Comparison of ENCODE assay signal across 8 mouse cellular contexts in the genomic region with DNA sequence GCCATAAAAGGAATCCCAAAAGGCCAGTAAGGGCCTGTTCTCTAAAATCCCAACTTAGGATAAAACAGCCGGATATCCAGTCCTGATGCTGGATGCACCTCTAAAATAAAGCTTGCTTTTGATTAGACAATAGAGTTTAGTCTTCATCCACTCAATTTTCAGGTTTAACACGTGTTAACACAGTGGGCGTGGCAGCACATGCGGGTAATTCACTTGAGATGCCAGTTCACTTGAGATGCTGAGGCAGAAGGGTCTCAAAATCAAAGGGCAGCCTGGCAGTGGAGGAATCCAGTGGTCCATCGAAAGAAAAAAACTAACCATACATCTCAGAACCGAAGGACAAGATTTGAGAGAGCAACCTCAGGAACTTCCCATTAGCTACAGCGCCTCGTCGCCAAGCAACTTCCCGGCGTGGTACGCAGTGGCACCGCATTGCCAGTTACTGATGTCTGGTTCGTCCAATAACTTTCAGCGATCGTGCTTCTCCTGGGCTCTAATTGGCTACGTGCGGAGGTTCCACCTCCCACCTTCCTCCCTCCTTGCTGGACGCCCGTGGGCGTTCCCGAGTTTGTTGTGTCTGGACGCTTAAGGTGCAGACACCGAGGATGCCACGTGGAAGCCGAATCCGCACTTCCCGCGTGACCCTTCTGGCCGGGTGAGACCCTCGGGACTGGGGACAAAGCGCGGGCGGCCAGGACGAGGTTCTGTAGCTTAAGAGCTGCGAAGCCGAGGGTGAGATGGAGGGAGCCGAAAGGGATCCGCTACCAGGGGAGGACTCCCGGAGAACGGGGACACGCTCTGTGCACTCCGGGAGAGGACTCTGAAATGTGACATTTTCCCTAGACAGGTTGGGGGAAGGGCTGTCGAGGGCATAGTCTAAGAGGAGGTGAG. TPM values are rescaled to one million over a fixed set of nuclear protein-coding genes. Genes with fewer than 3 reads are reported as not detected.
DNase-seq lines count a peak whose midpoint lies in the region; ATAC-seq and TF ChIP-seq lines count a peak whose summit lies in the region.

TSS of gene Zbed5 (plus strand) at position 526 of the 891 bp plus-strand sequence.

- peak; percentile 100 for ATAC-seq in embryonic facial prominence, embryonic 14.5 days (ENCODE audit: low read depth)
- peak; percentile 99 for ATAC-seq in limb, embryonic 13.5 days (ENCODE audit: low FRiP score, low read depth)
- peak; percentile 100 for ATAC-seq in midbrain, embryonic 16.5 days

- H3K4me2 ChIP-seq in embryonic facial prominence, embryonic 14.5 days (ENCODE audit: low read depth, low read length), result peak within 1 kb of the TSS; percentile 62
- H3K4me2 ChIP-seq in limb, embryonic 13.5 days (replicated peaks), result peak within 1 kb of the TSS; percentile 85
- peak within 1 kb of the TSS; percentile 74 for H3K4me2 ChIP-seq in midbrain, embryonic 16.5 days (ENCODE audit: low read length)

- WGBS in embryonic facial prominence, embryonic 14.5 days, result 2% methylated on average over 41 of the region's 44 CpGs
- 2% methylated on average over 44 of the region's 44 CpGs for WGBS in heart, adult 2 months
- under 1% methylated on average over 44 of the region's 44 CpGs for WGBS in limb, embryonic 13.5 days
- WGBS in midbrain, embryonic 16.5 days, result 1% methylated on average over 44 of the region's 44 CpGs

- H3K4me3 ChIP-seq in embryonic facial prominence, embryonic 14.5 days (ENCODE audit: low read depth, low read length), result peak within 1 kb of the TSS; percentile 59
- H3K4me3 ChIP-seq in heart, adult 2 months, result peak within 1 kb of the TSS; percentile 69
- peak within 1 kb of the TSS; percentile 73 for H3K4me3 ChIP-seq in limb, embryonic 13.5 days
- H3K4me3 ChIP-seq in midbrain, embryonic 16.5 days (ENCODE audit: low read depth, low read length), result peak within 1 kb of the TSS; percentile 68

- no peak for TF ChIP-seq EP300 in heart, adult 2 months (IDR thresholded peaks at IDR 0.05; ENCODE audit: insufficient read depth, low read depth, low read length)

- no peaks in the 10 kb centered on the region for H3K27me3 ChIP-seq in embryonic facial prominence, embryonic 14.5 days (replicated peaks; ENCODE audit: control insufficient read depth, insufficient read depth, low read length)
- no peaks in the 10 kb centered on the region for H3K27me3 ChIP-seq in heart, adult 2 months (ENCODE audit: control insufficient read depth, insufficient read depth, low read length)
- no peaks in the 10 kb centered on the region for H3K27me3 ChIP-seq in limb, embryonic 13.5 days
- no peaks in the 10 kb centered on the region for H3K27me3 ChIP-seq in midbrain, embryonic 16.5 days (ENCODE audit: control insufficient read depth, insufficient read depth, low read depth, low read length)

- H3K79me2 ChIP-seq in heart, adult 2 months (replicated peaks; ENCODE audit: control insufficient read depth, insufficient read depth, low read length), result no peaks in the 10 kb centered on the region

- H3K9ac ChIP-seq in embryonic facial prominence, embryonic 14.5 days (ENCODE audit: low read depth, low read length), result peak within 1 kb of the TSS; percentile 54
- H3K9ac ChIP-seq in heart, adult 2 months (ENCODE audit: low read depth, low read length), result peak within 1 kb of the TSS; percentile 74
- peak within 1 kb of the TSS; percentile 69 for H3K9ac ChIP-seq in limb, embryonic 13.5 days
- peak within 1 kb of the TSS; percentile 76 for H3K9ac ChIP-seq in midbrain, embryonic 16.5 days (ENCODE audit: low read depth, low read length)

- peaks cover 6% of the 10 kb centered on the region for H3K4me1 ChIP-seq in embryonic facial prominence, embryonic 14.5 days (ENCODE audit: control insufficient read depth, insufficient read depth, low read length)
- H3K4me1 ChIP-seq in heart, adult 2 months (ENCODE audit: control insufficient read depth, insufficient read depth, low read length), result no peaks in the 10 kb centered on the region
- peaks cover 10% of the 10 kb centered on the region; the same call in 1 of the 2 replicates for H3K4me1 ChIP-seq in limb, embryonic 13.5 days
- H3K4me1 ChIP-seq in midbrain, embryonic 16.5 days (ENCODE audit: control insufficient read depth, insufficient read depth, low read length), result peaks cover 11% of the 10 kb centered on the region

- 0 out of 2 replicates have a peak, but pooled peaks cover 1% of the 10 kb centered on the region for H3K36me3 ChIP-seq in embryonic facial prominence, embryonic 14.5 days (ENCODE audit: control insufficient read depth, insufficient read depth, low read length)
- no peaks in the 10 kb centered on the region for H3K36me3 ChIP-seq in heart, adult 2 months (ENCODE audit: control insufficient read depth, insufficient read depth, low read length)
- H3K36me3 ChIP-seq in limb, embryonic 13.5 days, result peaks cover under 1% of the 10 kb centered on the region
- no peaks in the 10 kb centered on the region for H3K36me3 ChIP-seq in midbrain, embryonic 16.5 days (ENCODE audit: control insufficient read depth, insufficient read depth, low read length)

- no peaks in the 10 kb centered on the region for H3K9me3 ChIP-seq in embryonic facial prominence, embryonic 14.5 days (ENCODE audit: control insufficient read depth, low read length)
- H3K9me3 ChIP-seq in limb, embryonic 13.5 days, result 0 out of 2 replicates have a peak, but pooled peaks cover 3% of the 10 kb centered on the region
- H3K9me3 ChIP-seq in midbrain, embryonic 16.5 days (replicated peaks; ENCODE audit: control insufficient read depth, low read length, poor library complexity, severe bottlenecking), result no peaks in the 10 kb centered on the region

- DNase-seq in 3T3-L1 (ENCODE audit: low read depth, low spot score), result peak; percentile 99
- DNase-seq in adrenal gland, postnatal 4 days (ENCODE audit: low spot score in 2 of 2), result peak; percentile 37 to 70
- peak; percentile 97 for DNase-seq in embryonic facial prominence, embryonic 14.5 days (ENCODE audit: low spot score)
- peak; percentile 86 to 91 for DNase-seq in heart, adult 2 months
- peak; percentile 91 to 92 for DNase-seq in kidney, adult 8-10 months
- peak; percentile 58 to 82 for DNase-seq in spleen, postnatal 10 days (ENCODE audit: low spot score in 2 of 2)

- no peak within 1 kb of the TSS for H3K27ac ChIP-seq in embryonic facial prominence, embryonic 14.5 days (replicated peaks; ENCODE audit: low read depth, low read length)
- H3K27ac ChIP-seq in heart, adult 2 months, result no peak within 1 kb of the TSS
- H3K27ac ChIP-seq in limb, embryonic 13.5 days, result no peak within 1 kb of the TSS; the same call in 1 of the 2 replicates
- peak within 1 kb of the TSS; percentile 58; the same call in 1 of the 2 replicates for H3K27ac ChIP-seq in midbrain, embryonic 16.5 days (ENCODE audit: low read length)

- intact Hi-C loops in heart, adult 2 months (cut with DNase I), result no loop called here

- no peak for TF ChIP-seq POLR2A in heart, adult 2 months (IDR thresholded peaks at IDR 0.05; ENCODE audit: insufficient read depth, low read depth, low read length)

- no peak for TF ChIP-seq CTCF in heart, adult 2 months (IDR thresholded peaks at IDR 0.05)

RNA-seq across cellular contexts. Expression of gene Zbed5, which starts in this region (rescaled TPM):
- 1 to 10 TPM; 2.9 to 3.1 TPM for total RNA-seq in adrenal gland, postnatal 4 days (2021)
- polyA plus RNA-seq in embryonic facial prominence, embryonic 14.5 days (2014; fragmentation: Nextera tagmentation; extraction: Ambion mirVana), result 5.6 and 9.3 TPM in 2 replicates
- total RNA-seq in heart, adult 2 months (2021), result under 1 TPM; 0.26 to 0.55 TPM
- 0.33 and 0.85 TPM in 2 replicates for polyA plus RNA-seq in heart, adult 2 months (2012; rRNA removed)
- 9.8 and 10.4 TPM in 2 replicates for polyA plus RNA-seq in limb, embryonic 13.5 days (2015; fragmentation: Nextera tagmentation; extraction: Ambion mirVana)
- 20.1 and 22.5 TPM in 2 replicates for polyA plus RNA-seq in midbrain, embryonic 16.5 days (2015; fragmentation: Nextera tagmentation; extraction: Ambion mirVana)

Comparison
In these comparisons a context has a peak if more than half of its experiments do, and no peak if none do; other contexts are left out.
1. Peak in DNase-seq, H3K4me3 ChIP-seq and H3K9ac ChIP-seq in heart, adult 2 months; RNA of the gene not detected or under 1 TPM.